In genomic region chr7:117333936-117334335, GRCm38 (mm10) we compare ENCODE assay signal across 20 mouse cellular contexts. TPM values are rescaled to one million over a fixed set of nuclear protein-coding genes. Genes with fewer than 3 reads are reported as not detected.
"Had no signal": no experiment of that assay in that cellular context is flagged by ENCODE, and none has a peak within 500 bp of the region (broad histone marks: within the 10 kb centered on the region; RNA-seq: fewer than 3 reads in every experiment).

No protein-coding gene starts in this region.

- H3K4me1 ChIP-seq: limb, embryonic 12.5 days; limb, embryonic 15.5 days; midbrain, embryonic 12.5 days; midbrain, embryonic 15.5 days; neural tube, embryonic 13.5 days had no signal

- H3K9ac ChIP-seq: limb, embryonic 12.5 days; limb, embryonic 15.5 days; liver, embryonic 14.5 days; liver, postnatal 0 days; lung, embryonic 14.5 days; midbrain, embryonic 12.5 days; midbrain, embryonic 15.5 days; neural tube, embryonic 13.5 days had no signal

- H3K9me3 ChIP-seq: limb, embryonic 12.5 days; limb, embryonic 15.5 days; midbrain, embryonic 12.5 days; midbrain, embryonic 15.5 days; neural tube, embryonic 13.5 days had no signal

- DNase-seq: kidney, postnatal 25 days; left cerebral cortex, postnatal 4 days; liver, postnatal 0 days; lung, embryonic 14.5 days; retina, postnatal 1 day; right cerebral cortex, postnatal 25 days; spleen, adult 18-20 months; thymus, adult 18-20 months; thymus, postnatal 36 days had no signal

- ATAC-seq: liver, postnatal 0 days; lung, postnatal 0 days; midbrain, embryonic 15.5 days had no signal

- H3K4me3 ChIP-seq: limb, embryonic 12.5 days; limb, embryonic 15.5 days; midbrain, embryonic 12.5 days; midbrain, embryonic 15.5 days; myocyte; neural tube, embryonic 13.5 days had no signal

- H3K36me3 ChIP-seq: limb, embryonic 12.5 days; limb, embryonic 15.5 days; midbrain, embryonic 12.5 days; midbrain, embryonic 15.5 days; neural tube, embryonic 13.5 days had no signal

- H3K4me2 ChIP-seq: limb, embryonic 12.5 days; limb, embryonic 15.5 days; liver, embryonic 11.5 days; lung, embryonic 14.5 days; midbrain, embryonic 12.5 days; midbrain, embryonic 15.5 days; neural tube, embryonic 13.5 days had no signal

- H3K27ac ChIP-seq: kidney, postnatal 0 days; limb, embryonic 12.5 days; limb, embryonic 15.5 days; liver, embryonic 14.5 days; macrophage; midbrain, embryonic 12.5 days; midbrain, embryonic 15.5 days; neural tube, embryonic 13.5 days had no signal

- H3K27me3 ChIP-seq: limb, embryonic 12.5 days; limb, embryonic 15.5 days; midbrain, embryonic 12.5 days; midbrain, embryonic 15.5 days; neural tube, embryonic 13.5 days had no signal

RNA-seq across cellular contexts. Expression of gene Xylt1, which starts 46.8 kb away (rescaled TPM):
- polyA plus RNA-seq: myocyte had no signal
